Mouse (Mus musculus): ENCODE results near the gene Esp18. TPM values are rescaled to one million over a fixed set of nuclear protein-coding genes. Genes with fewer than 3 reads are reported as not detected.

Esp18 gene
- total RNA-seq (2023) = not detected

DNA sequence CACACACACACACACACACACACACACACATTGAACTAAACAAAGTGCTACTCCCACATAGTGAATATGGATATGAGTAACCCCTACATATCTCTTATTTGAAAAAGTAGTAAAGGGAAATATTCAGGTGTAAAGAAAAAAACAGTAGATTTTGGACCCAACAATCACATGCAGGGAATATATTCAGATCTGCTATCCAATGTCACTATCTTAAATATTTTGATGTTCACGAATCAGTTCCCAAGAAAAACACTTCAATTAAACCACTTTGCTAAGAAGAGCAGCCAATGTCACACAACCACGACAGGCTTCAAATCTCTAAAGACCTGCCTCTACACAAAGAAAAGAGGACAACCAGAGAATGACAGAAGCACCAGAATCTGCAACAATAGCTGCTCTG, at the start of gene Esp18:
Esp18 (plus strand) TSS at position 301 of the 400 bp plus-strand sequence.

Other genes with a start within 250 kb of the Esp18 start
- not detected for gene Esp16, start 129.8 kb downstream of the Esp18 start, total RNA-seq (2023)
- not detected for gene Esp15, start 234.6 kb downstream of the Esp18 start, total RNA-seq (2023)

All from neutrophil, adult 83 days (primary cell).